Mouse (Mus musculus): ENCODE results near the gene Fxr1. TPM values are rescaled to one million over a fixed set of nuclear protein-coding genes. Genes with fewer than 3 reads are reported as not detected.

Fxr1 gene
- polyA plus RNA-seq, 1 experiment from 2014 or later: 81.2 TPM

DNA sequence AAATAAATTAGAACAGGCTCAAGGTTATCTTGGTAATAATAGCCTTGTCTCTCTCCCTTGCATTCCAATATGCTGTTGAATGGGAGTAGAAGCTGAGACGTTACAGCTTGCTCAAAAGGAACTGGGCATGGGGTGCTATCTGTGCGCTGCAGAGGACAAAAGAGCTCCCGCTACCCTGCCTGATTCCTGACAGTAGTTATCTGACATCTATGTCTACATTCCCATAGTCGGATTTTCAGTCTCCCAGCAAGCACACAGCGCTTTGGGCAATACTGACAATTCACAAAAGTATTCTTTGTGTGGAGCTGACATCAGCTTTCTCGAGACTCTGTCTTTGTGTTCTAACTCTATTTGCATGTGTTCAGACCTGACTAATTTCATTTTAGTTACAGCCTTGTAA lies 96.1 kb downstream of the Fxr1 start:
- H3K9me3 ChIP-seq (ENCODE audit: control insufficient read depth, low read length): no peaks in the 10 kb centered on the region
- H3K27me3 ChIP-seq (ENCODE audit: control insufficient read depth, insufficient read depth, low read length): no peaks in the 10 kb centered on the region
- no peak overlapping the region for H3K4me2 ChIP-seq (ENCODE audit: low read depth)
- H3K4me1 ChIP-seq (ENCODE audit: control insufficient read depth, insufficient read depth, low read length): no peaks in the 10 kb centered on the region
- DNase-seq (ENCODE audit: low spot score) (peak; percentile 22), ATAC-seq (ENCODE audit: insufficient read depth, low FRiP score, low TSS enrichment) (no peak)
- no peaks in the 10 kb centered on the region for H3K36me3 ChIP-seq (ENCODE audit: control insufficient read depth, insufficient read depth, low read length)
- H3K4me3 ChIP-seq (ENCODE audit: low read depth, low read length): no peak overlapping the region
- 49% methylated on average over 6 of the region's 6 CpGs for WGBS
- H3K27ac ChIP-seq (ENCODE audit: low read depth, low read length): no peak overlapping the region
- no peak overlapping the region for H3K9ac ChIP-seq (ENCODE audit: low read length)

DNA sequence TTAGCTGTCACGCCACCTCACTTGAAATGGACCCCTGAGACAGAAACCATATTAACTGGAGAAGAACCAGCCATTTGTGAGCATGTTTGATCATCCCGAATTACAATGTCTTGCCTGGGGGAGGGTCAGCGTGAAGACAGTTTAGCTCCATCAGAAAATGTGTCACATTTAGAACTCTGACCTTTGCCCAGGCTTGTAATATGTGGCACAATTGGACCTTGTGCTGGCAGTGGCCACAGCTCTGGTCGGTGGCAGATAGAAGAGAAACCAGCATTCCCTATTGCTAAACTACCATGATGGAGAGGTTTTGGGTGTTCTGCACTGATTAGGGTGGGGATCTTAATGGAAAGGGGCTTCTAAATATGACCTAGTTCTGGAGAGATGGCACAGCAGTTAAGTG lies 100.1 kb downstream of the Fxr1 start:
- Histone ChIP-seq H3K36me3 (ENCODE audit: control insufficient read depth, insufficient read depth, low read length) (no peaks in the 10 kb centered on the region), H3K27ac (ENCODE audit: low read depth, low read length) (no peak overlapping the region), H3K4me2 (ENCODE audit: low read depth) (no peak overlapping the region), H3K9me3 (ENCODE audit: control insufficient read depth, low read length) (no peaks in the 10 kb centered on the region), H3K4me1 (ENCODE audit: control insufficient read depth, insufficient read depth, low read length) (no peaks in the 10 kb centered on the region), H3K27me3 (ENCODE audit: control insufficient read depth, insufficient read depth, low read length) (no peaks in the 10 kb centered on the region), H3K4me3 (ENCODE audit: low read depth, low read length) (no peak overlapping the region), H3K9ac (ENCODE audit: low read length) (no peak overlapping the region)
- no peak for DNase-seq (ENCODE audit: low spot score)
- ATAC-seq (ENCODE audit: insufficient read depth, low FRiP score, low TSS enrichment): no peak
- WGBS: 70% methylated on average over 4 of the region's 4 CpGs

Other genes starting within 250 kb of the Fxr1 start
- gene Ttc14, start 220.1 kb upstream of the Fxr1 start, polyA plus RNA-seq (2014; fragmentation: Nextera tagmentation; extraction: Ambion mirVana): 59.6 and 68.3 TPM in 2 replicates
- gene Ccdc39, start 175.6 kb upstream of the Fxr1 start, polyA plus RNA-seq (2014; fragmentation: Nextera tagmentation; extraction: Ambion mirVana): 7.4 and 7.6 TPM in 2 replicates
- 163 and 171 TPM in 2 replicates for gene Dnajc19, start 61.4 kb downstream of the Fxr1 start, polyA plus RNA-seq (2014; fragmentation: Nextera tagmentation; extraction: Ambion mirVana)

Measured in neural tube, embryonic 11.5 days (tissue).